Mouse (Mus musculus) forebrain, embryonic 16.5 days (tissue): ENCODE measurements around the gene Pak2. TPM values are rescaled to one million over a fixed set of nuclear protein-coding genes. Genes with fewer than 3 reads are reported as not detected.

Experiments
- ATAC-seq: fragments of 200-750 bp; cut with Nextera tagmentation; 2 replicates; pipeline ENCODE4 v1.8.0; 2017; ENCODE audit warnings: mild to moderate bottlenecking, moderate library complexity
- H3K27ac ChIP-seq: fragments of 300-500 bp; sonication (generic); 2 replicates; pipeline ENCODE4 v1.5.1; 2014; ENCODE audit warnings: low read length, control low read depth
- H3K27me3 ChIP-seq: fragments of 300-500 bp; sonication (generic); replicated peaks from 2 replicates; pipeline ENCODE4 v1.6.1; 2014; ENCODE audit warnings: low read length; ENCODE audit not compliant: control insufficient read depth, insufficient read depth
- H3K36me3 ChIP-seq: fragments of 300-500 bp; sonication (generic); 2 replicates; pipeline ENCODE4 v1.6.1; 2014; ENCODE audit not compliant: control insufficient read depth, insufficient read depth
- H3K4me1 ChIP-seq: fragments of 300-500 bp; sonication (generic); replicated peaks from 2 replicates; pipeline ENCODE4 v1.6.1; 2014; ENCODE audit warnings: low read length; ENCODE audit not compliant: control insufficient read depth, insufficient read depth
- H3K4me2 ChIP-seq: fragments of 300-500 bp; sonication (generic); 2 replicates; pipeline ENCODE4 v1.6.1; 2014; ENCODE audit warnings: mild to moderate bottlenecking, low read length, control low read depth
- H3K4me3 ChIP-seq: fragments of 300-500 bp; sonication (generic); replicated peaks from 2 replicates; pipeline ENCODE4 v1.5.1; 2014; ENCODE audit warnings: mild to moderate bottlenecking, low read length, control low read depth
- H3K9ac ChIP-seq: fragments of 300-500 bp; sonication (generic); replicated peaks from 2 replicates; pipeline ENCODE4 v1.6.1; 2014; ENCODE audit warnings: low read depth, low read length, control low read depth
- H3K9me3 ChIP-seq: fragments of 300-500 bp; sonication (generic); 2 replicates; pipeline ENCODE4 v1.6.1; 2016; ENCODE audit warnings: low read length; ENCODE audit not compliant: control insufficient read depth
- WGBS: fragments of 180-500 bp; shearing (Covaris S2); extraction: QIAGEN DNeasy Blood & Tissue Kit; methylation state at CpG from one replicate; pipeline ENCODE4 v1.1.7; 2014; 5-methylcytosine and 5-hydroxymethylcytosine counted together
- microRNA-seq: library from miRNA; unstranded; fragments of <30 nt; microRNA quantifications from one replicate; pipeline ENCODE4, GENCODE M21; 2017
- polyA plus RNA-seq: library from polyadenylated mRNA; unstranded; fragments of >200 nt; fragmentation: Nextera tagmentation; extraction: Ambion mirVana; gene quantifications from 2 replicates; pipeline ENCODE4 v1.2.1, GENCODE M21; 2015

Pak2 gene
- polyA plus RNA-seq, 1 experiment from 2014 or later, result 42.9 TPM

- H3K4me1 ChIP-seq, result no peaks in the 10 kb centered on the region
- no peaks in the 10 kb centered on the region for H3K9me3 ChIP-seq
- 75% methylated on average over 5 of the region's 5 CpGs for WGBS
- no peak overlapping the region for H3K27ac ChIP-seq
- H3K27me3 ChIP-seq, result no peaks in the 10 kb centered on the region
- H3K4me3 ChIP-seq, result no peak overlapping the region
- ATAC-seq, result no peak
- peaks cover 7% of the 10 kb centered on the region for H3K36me3 ChIP-seq
- no peak overlapping the region for H3K4me2 ChIP-seq
- no peak overlapping the region for H3K9ac ChIP-seq
Measured at GRCm38 (mm10) chr16:31980946-31981345, 98.2 kb downstream of the Pak2 start.

- H3K9me3 ChIP-seq, result no peaks in the 10 kb centered on the region
- 88% methylated on average over 3 of the region's 3 CpGs for WGBS
- no peak overlapping the region for H3K27ac ChIP-seq
- no peak overlapping the region for H3K4me2 ChIP-seq
- no peak overlapping the region for H3K4me3 ChIP-seq
- H3K36me3 ChIP-seq, result peaks cover 11% of the 10 kb centered on the region
- ATAC-seq, result no peak
- H3K4me1 ChIP-seq, result no peaks in the 10 kb centered on the region
- H3K9ac ChIP-seq, result no peak overlapping the region
- no peaks in the 10 kb centered on the region for H3K27me3 ChIP-seq
Measured at GRCm38 (mm10) chr16:31979501-31979900, 99.6 kb downstream of the Pak2 start.

GRCm38 (mm10) chr16:31975258-31975657, 103.9 kb downstream of the Pak2 start:
- WGBS, result 95% methylated on average over 4 of the region's 4 CpGs
- Histone ChIP-seq H3K4me1 (no peaks in the 10 kb centered on the region), H3K27me3 (no peaks in the 10 kb centered on the region), H3K9me3 (no peaks in the 10 kb centered on the region), H3K9ac (no peak overlapping the region), H3K27ac (no peak overlapping the region), H3K36me3 (peaks cover 19% of the 10 kb centered on the region), H3K4me3 (no peak overlapping the region), H3K4me2 (no peak overlapping the region)
- no peak for ATAC-seq

Small RNA genes within 50 kb of the gene (microRNA-seq; reads per million reads assigned to microRNA genes)
- not detected for gene Gm26269

Other genes with a start within 250 kb of the Pak2 start
- gene Meltf, start 200.5 kb downstream of the Pak2 start, polyA plus RNA-seq, result 0.11 and 0.16 TPM in 2 replicates
- 1.6 TPM in 2 replicates for gene Pigz, start 145.5 kb downstream of the Pak2 start, polyA plus RNA-seq
- 110 and 112 TPM in 2 replicates for gene 0610012G03Rik, start 130.8 kb downstream of the Pak2 start, polyA plus RNA-seq
- 115 and 121 TPM in 2 replicates for gene Ncbp2, start 130.8 kb downstream of the Pak2 start, polyA plus RNA-seq
- 18.6 and 19.2 TPM in 2 replicates for gene Senp5, start 76.1 kb downstream of the Pak2 start, polyA plus RNA-seq
- 121 and 122 TPM in 2 replicates for gene Pigx, start 20.4 kb upstream of the Pak2 start, polyA plus RNA-seq
- 48.4 and 56.3 TPM in 2 replicates for gene Cep19, start 20.5 kb upstream of the Pak2 start, polyA plus RNA-seq
- gene Nrros, start 86.3 kb upstream of the Pak2 start, polyA plus RNA-seq, result 9.0 TPM in 2 replicates
- not detected in 2 replicates for gene Bex6, start 100.5 kb upstream of the Pak2 start, polyA plus RNA-seq
- 9.9 and 10.2 TPM in 2 replicates for gene Fbxo45, start 167.8 kb upstream of the Pak2 start, polyA plus RNA-seq
- gene Wdr53, start 167.9 kb upstream of the Pak2 start, polyA plus RNA-seq, result 13.9 and 15.7 TPM in 2 replicates
- gene Smco1, start 192.1 kb upstream of the Pak2 start, polyA plus RNA-seq, result 0.17 TPM in 1 of 2 replicates, not detected in the other
- gene Rnf168, start 198.1 kb upstream of the Pak2 start, polyA plus RNA-seq, result 27.5 and 35.2 TPM in 2 replicates